Mouse (Mus musculus): ENCODE measurements around the gene Lrrc40. TPM values are rescaled to one million over a fixed set of nuclear protein-coding genes. Genes with fewer than 3 reads are reported as not detected.
"Not testable (repeated sequence)": the region's sequence is repeated elsewhere in the genome, so short reads cannot be mapped to it uniquely, and the experiment has no call there.

Gene Lrrc40
- polyA plus RNA-seq, 1 experiment from 2014 or later, result 56.7 TPM

GRCm38 (mm10) chr3:158102530-158102929, 66.1 kb downstream of the Lrrc40 start:
- not testable (repeated sequence) for H3K36me3 ChIP-seq; ATAC-seq (ENCODE audit: low FRiP score); H3K4me3 ChIP-seq; H3K27ac ChIP-seq; H3K9ac ChIP-seq; H3K9me3 ChIP-seq (replicated peaks); H3K4me2 ChIP-seq (replicated peaks); H3K27me3 ChIP-seq; H3K4me1 ChIP-seq
- WGBS, result 81% methylated on average over 1 of the region's 1 CpGs

GRCm38 (mm10) chr3:158103467-158103866, 67.0 kb downstream of the Lrrc40 start:
- Histone ChIP-seq H3K4me3 (no peak overlapping the region), H3K36me3 (no peaks in the 10 kb centered on the region), H3K27me3 (no peaks in the 10 kb centered on the region), H3K4me2 (replicated peaks) (no peak overlapping the region), H3K4me1 (no peaks in the 10 kb centered on the region), H3K9ac (no peak overlapping the region), H3K9me3 (replicated peaks) (no peaks in the 10 kb centered on the region), H3K27ac (no peak overlapping the region)
- WGBS, result 83% methylated on average over 2 of the region's 2 CpGs
- ATAC-seq (ENCODE audit: low FRiP score), result no peak

- ATAC-seq (ENCODE audit: low FRiP score), result no peak
- no peak overlapping the region for H3K4me2 ChIP-seq (replicated peaks)
- WGBS, result 71% methylated on average over 1 of the region's 1 CpGs
- H3K27ac ChIP-seq, result no peak overlapping the region
- H3K4me3 ChIP-seq, result no peak overlapping the region
- no peaks in the 10 kb centered on the region for H3K9me3 ChIP-seq (replicated peaks)
- no peaks in the 10 kb centered on the region for H3K27me3 ChIP-seq
- H3K9ac ChIP-seq, result no peak overlapping the region
- no peaks in the 10 kb centered on the region for H3K4me1 ChIP-seq
- no peaks in the 10 kb centered on the region for H3K36me3 ChIP-seq
These were observed 68.8 kb downstream of the Lrrc40 start for GRCm38 (mm10) chr3:158105260-158105659.

Other genes with a start within 250 kb of the Lrrc40 start
- 7.2 and 7.5 TPM in 2 replicates for gene Cth, start 111.6 kb upstream of the Lrrc40 start, polyA plus RNA-seq (2016; fragmentation: Nextera tagmentation; extraction: Ambion mirVana)
- gene Ankrd13c, start 89.4 kb upstream of the Lrrc40 start, polyA plus RNA-seq (2016; fragmentation: Nextera tagmentation; extraction: Ambion mirVana), result 26.6 and 27.1 TPM in 2 replicates
- 339 and 346 TPM in 2 replicates for gene Srsf11, start within 50 bp of the Lrrc40 start, polyA plus RNA-seq (2016; fragmentation: Nextera tagmentation; extraction: Ambion mirVana)

Measured in hindbrain, embryonic 12.5 days (tissue).